Mouse (Mus musculus) midbrain, embryonic 14.5 days (tissue): Measurements from ENCODE around the gene Chmp2a. TPM values are rescaled to one million over a fixed set of nuclear protein-coding genes. Genes with fewer than 3 reads are reported as not detected.

ENCODE experiments used
- ATAC-seq: fragments of 200-750 bp; cut with Nextera tagmentation; 2 replicates; pipeline ENCODE4 v1.8.0; 2017; ENCODE audit warnings: moderate number of reproducible peaks, moderate library complexity; ENCODE audit not compliant: low FRiP score, low TSS enrichment
- DNase-seq: peaks from one replicate; pipeline ENCODE4 v3.0.0-alpha.2; 2015
- H3K27ac ChIP-seq: fragments of 300-500 bp; sonication (generic); replicated peaks from 2 replicates; pipeline ENCODE4 v1.5.1; 2014; ENCODE audit warnings: mild to moderate bottlenecking, low read depth, low read length, moderate library complexity
- H3K27me3 ChIP-seq: fragments of 300-500 bp; sonication (generic); 2 replicates; pipeline ENCODE4 v1.6.1; 2014; ENCODE audit warnings: low read length, control low read depth, mixed read lengths; ENCODE audit not compliant: control insufficient read depth, insufficient read depth
- H3K36me3 ChIP-seq: fragments of 300-500 bp; sonication (generic); 2 replicates; pipeline ENCODE4 v1.6.1; 2014; ENCODE audit warnings: low read length, control low read depth; ENCODE audit not compliant: control insufficient read depth, insufficient read depth
- H3K4me1 ChIP-seq: fragments of 300-500 bp; sonication (generic); 2 replicates; pipeline ENCODE4 v1.6.1; 2014; ENCODE audit warnings: mild to moderate bottlenecking, antibody characterized with exemption, low read length, control low read depth; ENCODE audit not compliant: control insufficient read depth, insufficient read depth
- H3K4me2 ChIP-seq: fragments of 300-500 bp; sonication (generic); 2 replicates; pipeline ENCODE4 v1.6.1; 2014; ENCODE audit warnings: mild to moderate bottlenecking, low read length, moderate library complexity
- H3K4me3 ChIP-seq: fragments of 300-500 bp; sonication (generic); replicated peaks from 2 replicates; pipeline ENCODE4 v1.5.1; 2014; ENCODE audit warnings: low read depth, low read length
- H3K9ac ChIP-seq: fragments of 300-500 bp; sonication (generic); replicated peaks from 2 replicates; pipeline ENCODE4 v1.6.1; 2014; ENCODE audit warnings: mild to moderate bottlenecking, low read length, moderate library complexity
- H3K9me3 ChIP-seq: fragments of 300-500 bp; sonication (generic); 2 replicates; pipeline ENCODE4 v1.6.1; 2016; ENCODE audit warnings: low read length, control low read depth, mixed read lengths; ENCODE audit not compliant: control insufficient read depth
- WGBS: fragments of 180-500 bp; shearing (Covaris S2); extraction: QIAGEN DNeasy Blood & Tissue Kit; methylation state at CpG from one replicate; pipeline ENCODE4 v1.1.7; 2014; 5-methylcytosine and 5-hydroxymethylcytosine counted together
- polyA plus RNA-seq: library from polyadenylated mRNA; unstranded; fragments of >200 nt; fragmentation: Nextera tagmentation; extraction: Ambion mirVana; gene quantifications from 2 replicates; pipeline ENCODE4 v1.2.1, GENCODE M21; 2014

The Chmp2a gene
- polyA plus RNA-seq, 1 experiment from 2014 or later = 188 TPM

DNA sequence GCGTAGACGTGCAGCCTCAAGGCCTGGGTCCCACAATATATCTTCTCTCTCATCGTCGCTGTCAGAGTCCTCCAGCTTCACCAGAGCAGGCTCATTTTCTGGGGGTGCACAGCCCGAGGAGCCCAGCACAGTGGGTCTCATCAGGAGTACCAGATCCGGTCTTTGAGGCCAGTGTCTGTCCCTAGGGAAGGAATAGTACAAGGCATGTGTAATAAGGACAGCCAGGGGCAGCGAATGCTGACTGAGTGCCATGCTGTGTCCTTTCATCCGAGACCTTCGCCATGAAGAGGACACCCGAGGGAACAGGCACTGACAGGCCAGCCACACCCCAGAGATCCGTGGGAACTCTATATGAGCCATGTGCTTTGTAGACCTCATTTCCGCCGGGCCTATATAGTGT, 18.4 kb upstream of the Chmp2a start:
- WGBS = 90% methylated on average over 13 of the region's 13 CpGs
- no peak overlapping the region for H3K4me3 ChIP-seq
- DNase-seq (no peak), ATAC-seq (no peak)
- H3K9ac ChIP-seq = no peak overlapping the region
- no peaks in the 10 kb centered on the region for H3K9me3 ChIP-seq
- H3K4me1 ChIP-seq = no peaks in the 10 kb centered on the region; the same call in 1 of the 2 replicates
- H3K27me3 ChIP-seq = no peaks in the 10 kb centered on the region
- no peak overlapping the region for H3K27ac ChIP-seq
- no peak overlapping the region for H3K4me2 ChIP-seq
- no peaks in the 10 kb centered on the region for H3K36me3 ChIP-seq

DNA sequence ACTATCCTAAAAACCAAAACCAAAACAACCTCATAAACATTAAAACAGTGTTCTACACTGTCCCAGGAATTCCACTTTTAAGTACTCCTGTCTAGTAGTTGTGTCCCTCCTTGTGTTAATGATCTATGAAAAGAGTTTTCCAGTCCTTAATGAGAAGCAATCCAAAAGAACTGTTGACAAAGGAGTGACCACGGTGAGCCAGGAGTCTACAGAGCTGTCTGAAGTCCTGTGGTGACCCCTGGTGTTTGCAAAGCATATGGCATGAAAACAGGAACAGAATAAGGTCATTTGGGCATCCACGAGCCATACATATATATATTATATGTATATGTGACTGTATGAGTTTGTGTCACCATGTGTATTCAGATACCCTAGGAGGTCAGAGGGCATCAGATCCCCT, 11.5 kb upstream of the Chmp2a start:
- peak; percentile 57; the same call in 1 of the 2 replicates for ATAC-seq
- Histone ChIP-seq H3K27me3 (peaks cover 38% of the 10 kb centered on the region), H3K9ac (no peak overlapping the region), H3K9me3 (peaks cover 4% of the 10 kb centered on the region; the same call in 1 of the 2 replicates), H3K4me2 (no peak overlapping the region), H3K4me3 (no peak overlapping the region), H3K27ac (no peak overlapping the region), H3K36me3 (no peaks in the 10 kb centered on the region), H3K4me1 (no peaks in the 10 kb centered on the region)
- DNase-seq = peak; percentile 83
- 13% methylated on average over 2 of the region's 2 CpGs for WGBS

DNA sequence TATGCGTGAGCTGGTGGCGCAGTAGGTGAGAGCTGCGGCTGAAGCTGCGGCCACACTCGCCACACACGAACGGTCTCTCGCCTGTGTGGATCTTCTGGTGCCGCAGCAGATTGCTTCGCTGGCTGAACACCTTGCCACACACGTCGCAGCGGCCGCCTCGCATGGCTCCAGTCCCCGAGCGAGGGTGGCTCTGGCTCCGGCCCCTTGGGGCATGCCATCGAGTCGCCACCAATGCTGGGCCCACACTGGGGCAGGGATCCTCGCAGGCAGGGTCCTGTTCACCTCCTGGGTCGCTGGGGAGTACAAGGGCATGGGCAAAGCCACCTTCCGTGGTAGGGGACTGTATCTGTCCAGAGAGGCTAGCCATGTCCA, 9.6 kb upstream of the Chmp2a start:
- peak overlapping the region; percentile 67; the same call in 1 of the 2 replicates for H3K27ac ChIP-seq
- no peak for DNase-seq
- WGBS = 4% methylated on average over 23 of the region's 23 CpGs
- ATAC-seq = peak; percentile 22
- H3K36me3 ChIP-seq = no peaks in the 10 kb centered on the region
- peak overlapping the region; percentile 94 for H3K4me2 ChIP-seq
- peak overlapping the region; percentile 72 for H3K9ac ChIP-seq
- no peaks in the 10 kb centered on the region; the same call in 1 of the 2 replicates for H3K4me1 ChIP-seq
- peak overlapping the region; percentile 45 for H3K4me3 ChIP-seq
- H3K9me3 ChIP-seq = peaks cover 4% of the 10 kb centered on the region; the same call in 1 of the 2 replicates
- H3K27me3 ChIP-seq = peaks cover 38% of the 10 kb centered on the region

DNA sequence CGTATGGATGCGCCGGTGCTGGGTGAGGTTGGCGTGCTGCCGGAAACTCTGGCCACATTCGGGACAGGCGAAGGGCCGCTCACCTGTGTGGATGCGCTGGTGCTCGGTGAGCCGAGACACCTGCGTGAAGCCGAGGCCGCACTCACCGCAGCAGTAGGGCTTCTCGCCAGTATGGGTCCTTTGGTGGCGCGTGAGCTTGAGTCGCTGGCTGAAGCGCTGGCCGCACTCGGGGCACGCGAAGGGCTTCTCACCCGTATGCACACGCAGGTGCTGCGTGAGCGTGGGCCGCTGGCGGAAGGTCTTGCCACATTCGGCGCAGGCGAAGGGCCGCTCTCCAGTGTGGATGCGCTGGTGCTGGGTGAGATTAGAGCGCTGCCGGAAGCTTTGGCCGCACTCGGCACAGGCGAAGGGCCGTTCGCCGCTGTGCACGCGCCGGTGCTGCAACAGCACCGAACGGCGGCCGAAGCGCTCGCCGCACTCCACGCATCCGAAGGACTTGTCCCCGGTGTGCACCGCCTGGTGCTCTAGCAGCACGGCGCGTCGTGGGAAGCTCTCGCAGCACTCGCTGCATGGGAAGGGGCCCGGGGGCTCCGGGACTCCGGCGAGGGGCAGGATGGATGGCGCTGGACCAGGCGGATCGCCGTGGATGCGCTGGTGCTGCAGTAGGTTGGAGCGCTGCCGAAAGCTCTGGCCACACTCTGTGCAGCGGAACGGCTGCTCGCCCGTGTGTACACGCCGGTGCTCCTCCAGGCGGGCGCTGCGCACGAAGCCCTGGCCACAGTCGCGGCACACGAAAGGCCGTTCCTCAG, 9.0 kb upstream of the Chmp2a start:
- ATAC-seq = peak; percentile 62
- Histone ChIP-seq H3K27me3 (peaks cover 38% of the 10 kb centered on the region), H3K4me1 (peaks cover 6% of the 10 kb centered on the region), H3K4me2 (peak overlapping the region; percentile 94), H3K36me3 (no peaks in the 10 kb centered on the region), H3K27ac (peak overlapping the region; percentile 67), H3K9ac (peak overlapping the region; percentile 72), H3K4me3 (peak overlapping the region; percentile 45), H3K9me3 (peaks cover 4% of the 10 kb centered on the region; the same call in 1 of the 2 replicates)
- 4% methylated on average over 88 of the region's 88 CpGs for WGBS
- DNase-seq = peak; percentile 71

DNA sequence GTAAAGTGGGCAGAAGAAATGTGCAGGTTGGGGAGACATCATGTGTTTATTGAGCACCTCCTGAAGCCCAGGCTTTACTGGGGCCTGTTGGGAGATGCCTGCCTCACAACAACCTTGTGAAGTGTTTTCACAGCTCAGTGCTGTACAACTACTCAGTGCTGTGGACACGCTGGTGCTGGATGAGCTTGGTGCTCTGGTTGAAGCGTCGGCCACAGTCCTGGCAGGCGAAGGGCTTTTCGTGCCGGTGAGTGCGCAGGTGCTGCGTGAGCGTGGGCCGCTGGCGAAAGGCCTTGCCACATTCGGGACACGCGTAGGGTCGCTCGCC, 8.5 kb upstream of the Chmp2a start:
- no peak for DNase-seq
- H3K27ac ChIP-seq = no peak overlapping the region
- H3K4me2 ChIP-seq = peak overlapping the region; percentile 94
- WGBS = 45% methylated on average over 16 of the region's 16 CpGs
- peaks cover 7% of the 10 kb centered on the region for H3K4me1 ChIP-seq
- peak overlapping the region; percentile 45 for H3K4me3 ChIP-seq
- peaks cover 4% of the 10 kb centered on the region; the same call in 1 of the 2 replicates for H3K9me3 ChIP-seq
- 0 out of 2 replicates have a peak, but pooled peaks have one; percentile 1 for ATAC-seq
- H3K27me3 ChIP-seq = peaks cover 38% of the 10 kb centered on the region
- H3K9ac ChIP-seq = peak overlapping the region; percentile 72; the same call in 1 of the 2 replicates
- H3K36me3 ChIP-seq = no peaks in the 10 kb centered on the region

DNA sequence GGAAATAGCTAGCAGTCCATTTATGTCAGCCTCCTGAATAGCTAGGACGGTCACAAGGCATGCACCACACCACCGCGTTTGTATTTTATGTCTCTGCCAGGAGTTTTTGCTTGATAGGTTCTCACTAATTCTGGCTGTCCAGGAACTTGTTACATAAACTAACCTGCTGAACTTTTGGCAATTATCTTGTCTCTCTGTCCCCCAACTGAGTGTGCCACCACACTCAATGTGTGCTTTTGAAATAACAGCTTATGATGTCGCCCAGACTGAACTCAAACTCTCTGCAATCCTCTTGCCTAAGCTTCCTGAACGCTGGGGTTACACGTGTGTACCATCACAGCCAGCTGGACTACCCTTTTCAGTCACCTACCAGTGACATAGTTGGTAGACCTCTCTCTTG, 7.9 kb upstream of the Chmp2a start:
- H3K36me3 ChIP-seq = no peaks in the 10 kb centered on the region
- DNase-seq (no peak), ATAC-seq (no peak)
- H3K27me3 ChIP-seq = peaks cover 38% of the 10 kb centered on the region
- H3K9ac ChIP-seq = no peak overlapping the region
- H3K4me2 ChIP-seq = no peak overlapping the region
- no peak overlapping the region for H3K27ac ChIP-seq
- 80% methylated on average over 6 of the region's 6 CpGs for WGBS
- H3K4me1 ChIP-seq = peaks cover 7% of the 10 kb centered on the region
- H3K9me3 ChIP-seq = peaks cover 4% of the 10 kb centered on the region; the same call in 1 of the 2 replicates
- no peak overlapping the region for H3K4me3 ChIP-seq

DNA sequence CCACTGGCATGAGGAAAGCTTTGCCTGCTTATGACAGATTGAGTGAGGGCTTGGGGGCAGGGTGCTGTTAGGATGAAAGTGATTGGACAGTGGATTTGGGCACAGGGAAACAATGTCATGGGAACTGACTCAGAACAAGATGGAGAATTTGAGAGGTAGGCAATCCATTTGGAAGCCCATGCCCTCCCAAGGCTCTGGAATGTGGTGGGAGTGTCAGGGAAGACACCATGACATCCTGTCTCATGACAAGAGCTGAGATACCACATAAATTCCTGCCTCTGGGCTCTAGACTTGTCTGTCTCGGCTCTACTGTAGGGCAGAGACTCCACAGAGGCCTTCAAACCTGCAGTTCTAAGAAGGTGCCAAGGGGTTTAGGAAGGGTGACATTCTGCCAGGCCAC, 6.6 kb upstream of the Chmp2a start:
- DNase-seq (no peak), ATAC-seq (no peak)
- no peak overlapping the region for H3K27ac ChIP-seq
- no peak overlapping the region for H3K9ac ChIP-seq
- peaks cover 38% of the 10 kb centered on the region for H3K27me3 ChIP-seq
- no peak overlapping the region for H3K4me2 ChIP-seq
- 94% methylated on average over 1 of the region's 1 CpGs for WGBS
- peaks cover 16% of the 10 kb centered on the region for H3K4me1 ChIP-seq
- H3K9me3 ChIP-seq = peaks cover 4% of the 10 kb centered on the region; the same call in 1 of the 2 replicates
- H3K36me3 ChIP-seq = peaks cover 4% of the 10 kb centered on the region
- H3K4me3 ChIP-seq = no peak overlapping the region

DNA sequence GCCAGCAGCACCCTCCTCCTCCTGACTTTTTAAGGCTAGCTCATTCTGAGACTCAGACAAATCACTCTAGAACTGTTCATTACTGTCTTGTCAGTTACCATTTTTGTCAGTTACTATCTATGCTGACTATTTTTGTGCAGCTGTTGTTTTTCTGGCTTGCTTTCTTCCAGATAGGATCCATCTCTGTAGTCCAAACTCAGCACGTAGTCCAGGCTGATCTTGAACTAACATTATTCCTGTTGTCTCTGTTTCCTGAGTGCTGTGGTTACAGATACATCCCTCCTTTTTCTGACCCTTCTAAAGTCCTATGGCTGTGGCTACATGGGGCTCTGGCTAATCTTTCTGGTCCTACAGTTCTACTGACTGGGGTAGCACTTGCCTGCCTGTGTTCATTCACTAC, 4.6 kb upstream of the Chmp2a start:
- Histone ChIP-seq H3K4me3 (no peak overlapping the region), H3K4me2 (peak overlapping the region; percentile 90), H3K9me3 (peaks cover 4% of the 10 kb centered on the region; the same call in 1 of the 2 replicates), H3K27me3 (peaks cover 24% of the 10 kb centered on the region), H3K27ac (no peak overlapping the region; the same call in 1 of the 2 replicates), H3K9ac (peak overlapping the region; percentile 95; the same call in 1 of the 2 replicates), H3K4me1 (peaks cover 22% of the 10 kb centered on the region), H3K36me3 (peaks cover 17% of the 10 kb centered on the region)
- no peak for ATAC-seq
- WGBS = 87% methylated on average over 1 of the region's 1 CpGs
- no peak for DNase-seq
